Comparison of ENCODE assay signal across 14 mouse cellular contexts in genomic region chr8:117310961-117311561, GRCm38 (mm10). TPM values are rescaled to one million over a fixed set of nuclear protein-coding genes. Genes with fewer than 3 reads are reported as not detected.
DNase-seq lines count a peak whose midpoint lies in the region; ATAC-seq lines count a peak whose summit lies in the region.
"Had no signal": no experiment of that assay in that cellular context is flagged by ENCODE, and none has a peak within 500 bp of the region (broad histone marks: within the 10 kb centered on the region; RNA-seq: fewer than 3 reads in every experiment).

No protein-coding gene starts in this region.

- no peak for ATAC-seq in forebrain, embryonic 12.5 days (ENCODE audit: low FRiP score)
- no peak for ATAC-seq in forebrain, embryonic 13.5 days

- H3K4me3 ChIP-seq in forebrain, embryonic 12.5 days (replicated peaks), result no peak overlapping the region
- no peak overlapping the region for H3K4me3 ChIP-seq in forebrain, embryonic 13.5 days

- no peak overlapping the region for H3K4me2 ChIP-seq in forebrain, embryonic 12.5 days
- no peak overlapping the region for H3K4me2 ChIP-seq in forebrain, embryonic 13.5 days
- H3K4me2 ChIP-seq: liver, embryonic 11.5 days; midbrain, embryonic 11.5 days had no signal

- H3K27me3 ChIP-seq in forebrain, embryonic 12.5 days, result no peaks in the 10 kb centered on the region
- no peaks in the 10 kb centered on the region for H3K27me3 ChIP-seq in forebrain, embryonic 13.5 days

- H3K27ac ChIP-seq in forebrain, embryonic 12.5 days, result 0 out of 2 replicates have a peak overlapping the region, but pooled peaks have one; percentile 59
- H3K27ac ChIP-seq in forebrain, embryonic 13.5 days, result no peak overlapping the region

- peak; percentile 68 for DNase-seq in kidney, postnatal 14 days
- no peak for DNase-seq in kidney, postnatal 36 days
- DNase-seq in retina, postnatal 1 day, result peak; percentile 45
- DNase-seq in retina, embryonic 14.5 days (ENCODE audit: low spot score), result no peak
- DNase-seq in right cerebral cortex, postnatal 10 days (ENCODE audit: low spot score in 2 of 2), result no peak
- no peak for DNase-seq in testis, postnatal 14 days (ENCODE audit: low spot score)
- DNase-seq: adrenal gland, postnatal 36 days; gastrocnemius, postnatal 36 days; right cerebral cortex, adult 18-20 months; thymus, adult 2 months had no signal

- H3K9me3 ChIP-seq in forebrain, embryonic 12.5 days, result no peaks in the 10 kb centered on the region
- H3K9me3 ChIP-seq in forebrain, embryonic 13.5 days (replicated peaks), result no peaks in the 10 kb centered on the region

- 93% methylated on average over 8 of the region's 8 CpGs for WGBS in forebrain, embryonic 12.5 days
- 86% methylated on average over 8 of the region's 8 CpGs for WGBS in forebrain, embryonic 13.5 days

- H3K9ac ChIP-seq in forebrain, embryonic 12.5 days, result no peak overlapping the region
- H3K9ac ChIP-seq in forebrain, embryonic 13.5 days, result no peak overlapping the region

- H3K4me1 ChIP-seq in forebrain, embryonic 12.5 days, result peaks cover 48% of the 10 kb centered on the region
- peaks cover 62% of the 10 kb centered on the region for H3K4me1 ChIP-seq in forebrain, embryonic 13.5 days

- no peaks in the 10 kb centered on the region for H3K36me3 ChIP-seq in forebrain, embryonic 12.5 days (replicated peaks)
- H3K36me3 ChIP-seq in forebrain, embryonic 13.5 days (ENCODE audit: poor library complexity, severe bottlenecking), result 0 out of 2 replicates have a peak, but pooled peaks cover 5% of the 10 kb centered on the region

RNA-seq across cellular contexts. Expression of gene Cmip, which starts 54.2 kb away (rescaled TPM):
- 28.3 and 30.5 TPM in 2 replicates for polyA plus RNA-seq in forebrain, embryonic 12.5 days (2016; fragmentation: Nextera tagmentation; extraction: Ambion mirVana)
- polyA plus RNA-seq in forebrain, embryonic 13.5 days (2015; fragmentation: Nextera tagmentation; extraction: Ambion mirVana), result 39.0 and 45.4 TPM in 2 replicates

Comparison
In these comparisons a context has a peak if more than half of its experiments do, and no peak if none do; other contexts are left out.
1. DNase-seq: peak in kidney, postnatal 14 days (single experiment) and retina, postnatal 1 day (single experiment); none in kidney, postnatal 36 days (0 of 2), retina, embryonic 14.5 days (single experiment), right cerebral cortex, postnatal 10 days (0 of 2) and testis, postnatal 14 days (single experiment).